Mouse (Mus musculus): ENCODE measurements at regions not wholly inside any gene's neighbourhood (a gene's known extent, or its start where the extent isn't known, plus 50 kb on each side); places are given as distances from the start of the nearest gene placed in this dataset.

GRCm38 (mm10) chr9:83253789-83254188, 107.3 kb upstream of the Hmgn3 start:
- no peaks in the 10 kb centered on the region for H3K36me3 ChIP-seq (ENCODE audit: control insufficient read depth, insufficient read depth, low read length)
- WGBS = 88% methylated on average over 11 of the region's 11 CpGs
- H3K4me1 ChIP-seq (replicated peaks; ENCODE audit: control insufficient read depth, insufficient read depth, low read length) = no peaks in the 10 kb centered on the region
- no peaks in the 10 kb centered on the region for H3K9me3 ChIP-seq (ENCODE audit: control insufficient read depth, low read length)
- no peak for ATAC-seq (ENCODE audit: low read depth)
- no peak overlapping the region for H3K4me3 ChIP-seq (ENCODE audit: low read length)
- H3K27me3 ChIP-seq (ENCODE audit: control insufficient read depth, insufficient read depth, low read depth, low read length) = no peaks in the 10 kb centered on the region
- H3K27ac ChIP-seq (ENCODE audit: low read length) = no peak overlapping the region
- H3K9ac ChIP-seq (ENCODE audit: low read length) = no peak overlapping the region
- no peak overlapping the region for H3K4me2 ChIP-seq (ENCODE audit: low read depth, low read length)

- Histone ChIP-seq H3K4me1 (replicated peaks; ENCODE audit: control insufficient read depth, insufficient read depth, low read length) (no peaks in the 10 kb centered on the region), H3K9me3 (ENCODE audit: control insufficient read depth, low read length) (no peaks in the 10 kb centered on the region), H3K27ac (ENCODE audit: low read length) (no peak overlapping the region), H3K9ac (ENCODE audit: low read length) (no peak overlapping the region), H3K4me2 (ENCODE audit: low read depth, low read length) (no peak overlapping the region), H3K36me3 (ENCODE audit: control insufficient read depth, insufficient read depth, low read length) (no peaks in the 10 kb centered on the region), H3K4me3 (ENCODE audit: low read length) (no peak overlapping the region), H3K27me3 (ENCODE audit: control insufficient read depth, insufficient read depth, low read depth, low read length) (no peaks in the 10 kb centered on the region)
- ATAC-seq (ENCODE audit: low read depth) = no peak
- 35% methylated on average over 5 of the region's 5 CpGs for WGBS
Observed at GRCm38 (mm10) chr9:83251793-83252192, 105.3 kb upstream of the Hmgn3 start.

GRCm38 (mm10) chr9:83249871-83250270, 103.4 kb upstream of the Hmgn3 start:
- no peak overlapping the region for H3K4me2 ChIP-seq (ENCODE audit: low read depth, low read length)
- H3K9ac ChIP-seq (ENCODE audit: low read length) = no peak overlapping the region
- no peaks in the 10 kb centered on the region for H3K4me1 ChIP-seq (replicated peaks; ENCODE audit: control insufficient read depth, insufficient read depth, low read length)
- WGBS = 88% methylated on average over 5 of the region's 5 CpGs
- H3K27ac ChIP-seq (ENCODE audit: low read length) = no peak overlapping the region
- no peak for ATAC-seq (ENCODE audit: low read depth)
- no peaks in the 10 kb centered on the region for H3K9me3 ChIP-seq (ENCODE audit: control insufficient read depth, low read length)
- H3K4me3 ChIP-seq (ENCODE audit: low read length) = no peak overlapping the region
- no peaks in the 10 kb centered on the region for H3K27me3 ChIP-seq (ENCODE audit: control insufficient read depth, insufficient read depth, low read depth, low read length)
- no peaks in the 10 kb centered on the region for H3K36me3 ChIP-seq (ENCODE audit: control insufficient read depth, insufficient read depth, low read length)

- Histone ChIP-seq H3K36me3 (ENCODE audit: control insufficient read depth, insufficient read depth, low read length) (no peaks in the 10 kb centered on the region), H3K9ac (ENCODE audit: low read length) (no peak overlapping the region), H3K4me3 (ENCODE audit: low read length) (no peak overlapping the region), H3K27me3 (ENCODE audit: control insufficient read depth, insufficient read depth, low read depth, low read length) (no peaks in the 10 kb centered on the region), H3K4me2 (ENCODE audit: low read depth, low read length) (no peak overlapping the region), H3K9me3 (ENCODE audit: control insufficient read depth, low read length) (no peaks in the 10 kb centered on the region), H3K4me1 (replicated peaks; ENCODE audit: control insufficient read depth, insufficient read depth, low read length) (no peaks in the 10 kb centered on the region), H3K27ac (ENCODE audit: low read length) (no peak overlapping the region)
- ATAC-seq (ENCODE audit: low read depth) = no peak
- 78% methylated on average over 2 of the region's 2 CpGs for WGBS
Observed at GRCm38 (mm10) chr9:83248164-83248730, 101.8 kb upstream of the Hmgn3 start.

GRCm38 (mm10) chr9:83247066-83247668, 100.7 kb upstream of the Hmgn3 start:
- no peak for ATAC-seq (ENCODE audit: low read depth)
- no peak overlapping the region for H3K4me2 ChIP-seq (ENCODE audit: low read depth, low read length)
- H3K9ac ChIP-seq (ENCODE audit: low read length) = no peak overlapping the region
- no peaks in the 10 kb centered on the region for H3K27me3 ChIP-seq (ENCODE audit: control insufficient read depth, insufficient read depth, low read depth, low read length)
- H3K36me3 ChIP-seq (ENCODE audit: control insufficient read depth, insufficient read depth, low read length) = no peaks in the 10 kb centered on the region
- no peak overlapping the region for H3K4me3 ChIP-seq (ENCODE audit: low read length)
- no peaks in the 10 kb centered on the region for H3K9me3 ChIP-seq (ENCODE audit: control insufficient read depth, low read length)
- no peak overlapping the region for H3K27ac ChIP-seq (ENCODE audit: low read length)
- 46% methylated on average over 12 of the region's 12 CpGs for WGBS
- H3K4me1 ChIP-seq (replicated peaks; ENCODE audit: control insufficient read depth, insufficient read depth, low read length) = no peaks in the 10 kb centered on the region

- H3K36me3 ChIP-seq (ENCODE audit: control insufficient read depth, insufficient read depth, low read length) = no peaks in the 10 kb centered on the region
- no peak overlapping the region for H3K4me2 ChIP-seq (ENCODE audit: low read depth, low read length)
- H3K4me3 ChIP-seq (ENCODE audit: low read length) = no peak overlapping the region
- WGBS = 86% methylated on average over 4 of the region's 4 CpGs
- no peak overlapping the region for H3K27ac ChIP-seq (ENCODE audit: low read length)
- ATAC-seq (ENCODE audit: low read depth) = no peak
- H3K4me1 ChIP-seq (replicated peaks; ENCODE audit: control insufficient read depth, insufficient read depth, low read length) = no peaks in the 10 kb centered on the region
- no peaks in the 10 kb centered on the region for H3K27me3 ChIP-seq (ENCODE audit: control insufficient read depth, insufficient read depth, low read depth, low read length)
- no peak overlapping the region for H3K9ac ChIP-seq (ENCODE audit: low read length)
- no peaks in the 10 kb centered on the region for H3K9me3 ChIP-seq (ENCODE audit: control insufficient read depth, low read length)
Observed at GRCm38 (mm10) chr9:83241119-83241518, 94.6 kb upstream of the Hmgn3 start.

GRCm38 (mm10) chr9:83239097-83239496, 92.6 kb upstream of the Hmgn3 start:
- 77% methylated on average over 10 of the region's 10 CpGs for WGBS
- Histone ChIP-seq H3K4me3 (ENCODE audit: low read length) (no peak overlapping the region), H3K27ac (ENCODE audit: low read length) (no peak overlapping the region), H3K9me3 (ENCODE audit: control insufficient read depth, low read length) (no peaks in the 10 kb centered on the region), H3K36me3 (ENCODE audit: control insufficient read depth, insufficient read depth, low read length) (no peaks in the 10 kb centered on the region), H3K4me2 (ENCODE audit: low read depth, low read length) (no peak overlapping the region), H3K4me1 (replicated peaks; ENCODE audit: control insufficient read depth, insufficient read depth, low read length) (no peaks in the 10 kb centered on the region), H3K27me3 (ENCODE audit: control insufficient read depth, insufficient read depth, low read depth, low read length) (no peaks in the 10 kb centered on the region), H3K9ac (ENCODE audit: low read length) (no peak overlapping the region)
- no peak for ATAC-seq (ENCODE audit: low read depth)

- no peak overlapping the region for H3K4me3 ChIP-seq (ENCODE audit: low read length)
- H3K27ac ChIP-seq (ENCODE audit: low read length) = no peak overlapping the region
- no peaks in the 10 kb centered on the region for H3K36me3 ChIP-seq (ENCODE audit: control insufficient read depth, insufficient read depth, low read length)
- no peak overlapping the region for H3K4me2 ChIP-seq (ENCODE audit: low read depth, low read length)
- H3K9me3 ChIP-seq (ENCODE audit: control insufficient read depth, low read length) = no peaks in the 10 kb centered on the region
- no peak for ATAC-seq (ENCODE audit: low read depth)
- H3K27me3 ChIP-seq (ENCODE audit: control insufficient read depth, insufficient read depth, low read depth, low read length) = no peaks in the 10 kb centered on the region
- no peak overlapping the region for H3K9ac ChIP-seq (ENCODE audit: low read length)
- H3K4me1 ChIP-seq (replicated peaks; ENCODE audit: control insufficient read depth, insufficient read depth, low read length) = no peaks in the 10 kb centered on the region
Observed at GRCm38 (mm10) chr9:83221866-83222265, 75.4 kb upstream of the Hmgn3 start.

GRCm38 (mm10) chr9:83202583-83202982, 56.1 kb upstream of the Hmgn3 start:
- Histone ChIP-seq H3K27me3 (ENCODE audit: control insufficient read depth, insufficient read depth, low read depth, low read length) (no peaks in the 10 kb centered on the region), H3K36me3 (ENCODE audit: control insufficient read depth, insufficient read depth, low read length) (no peaks in the 10 kb centered on the region), H3K4me2 (ENCODE audit: low read depth, low read length) (no peak overlapping the region), H3K9ac (ENCODE audit: low read length) (no peak overlapping the region), H3K27ac (ENCODE audit: low read length) (no peak overlapping the region), H3K4me1 (replicated peaks; ENCODE audit: control insufficient read depth, insufficient read depth, low read length) (0 out of 2 replicates have a peak, but pooled peaks cover 3% of the 10 kb centered on the region), H3K4me3 (ENCODE audit: low read length) (no peak overlapping the region), H3K9me3 (ENCODE audit: control insufficient read depth, low read length) (no peaks in the 10 kb centered on the region)
- ATAC-seq (ENCODE audit: low read depth) = peak; percentile 38; the same call in 1 of the 2 replicates
- WGBS = 48% methylated on average over 5 of the region's 5 CpGs
